Mouse (Mus musculus): ENCODE data around the gene Ica1l. TPM values are rescaled to one million over a fixed set of nuclear protein-coding genes. Genes with fewer than 3 reads are reported as not detected.

The Ica1l gene
- polyA plus RNA-seq, 1 experiment from 2014 or later = 0.90 TPM

DNA sequence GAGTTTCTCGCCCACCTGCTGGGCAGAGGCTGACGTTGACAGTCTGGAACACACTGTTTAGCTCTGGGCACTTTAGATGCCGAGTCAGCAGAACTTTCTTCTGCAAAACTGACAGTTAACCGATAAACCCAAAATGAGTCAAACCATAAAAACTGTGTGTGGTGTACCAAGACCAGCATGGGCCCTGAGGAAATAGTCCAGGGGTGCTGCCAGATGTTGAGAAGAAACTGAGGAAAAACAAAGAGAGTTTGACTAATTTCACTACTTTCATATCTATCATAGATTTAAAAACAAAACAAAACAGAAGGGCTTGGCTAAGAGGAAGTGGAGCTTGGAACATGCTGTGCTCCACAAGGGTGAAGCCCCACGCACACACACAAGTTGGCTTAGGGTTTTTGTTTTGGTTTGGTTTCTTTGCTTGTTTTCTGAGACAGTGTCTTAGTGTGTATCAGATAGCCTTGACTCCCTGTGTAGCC is 26.8 kb downstream of the Ica1l start:
- Histone ChIP-seq H3K9ac (ENCODE audit: low read length) (no peak overlapping the region), H3K4me1 (replicated peaks; ENCODE audit: control insufficient read depth, insufficient read depth) (no peaks in the 10 kb centered on the region), H3K27ac (replicated peaks) (no peak overlapping the region), H3K4me3 (ENCODE audit: low read depth, low read length) (no peak overlapping the region), H3K36me3 (ENCODE audit: control insufficient read depth, insufficient read depth, low read length) (no peaks in the 10 kb centered on the region), H3K27me3 (ENCODE audit: control insufficient read depth, insufficient read depth, low read length) (no peaks in the 10 kb centered on the region), H3K9me3 (ENCODE audit: control insufficient read depth, low read length) (no peaks in the 10 kb centered on the region), H3K4me2 (replicated peaks; ENCODE audit: low read depth) (no peak overlapping the region)
- no peak for TF ChIP-seq EP300 (optimal IDR thresholded peaks at IDR 0.05)
- no peak for TF ChIP-seq CTCF (IDR thresholded peaks at IDR 0.05; ENCODE audit: low read depth)
- WGBS = 68% methylated on average over 5 of the region's 5 CpGs
- ATAC-seq (ENCODE audit: low FRiP score, low TSS enrichment) = no peak
- DNase-seq (ENCODE audit: low spot score) = no peak

DNA sequence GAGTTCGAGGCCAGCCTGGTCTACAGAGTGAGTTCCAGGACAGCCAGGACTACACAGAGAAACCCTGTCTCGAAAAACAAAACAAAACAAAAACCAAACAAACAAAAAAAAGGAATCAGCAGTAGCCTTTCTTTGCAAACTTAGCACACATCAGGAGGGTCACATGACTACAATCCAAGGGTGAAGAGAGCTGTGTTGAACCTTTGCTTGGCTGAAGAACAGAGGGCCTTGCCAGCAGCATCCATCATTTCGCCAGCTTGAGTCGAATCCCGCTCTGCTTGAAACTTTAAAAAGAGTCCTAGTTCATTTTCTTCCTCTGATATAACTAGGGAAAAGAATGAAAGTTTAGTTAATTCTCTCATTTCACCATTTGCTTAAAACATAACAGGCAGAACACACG is 27.5 kb downstream of the Ica1l start:
- Histone ChIP-seq H3K4me3 (ENCODE audit: low read depth, low read length) (no peak overlapping the region), H3K27me3 (ENCODE audit: control insufficient read depth, insufficient read depth, low read length) (no peaks in the 10 kb centered on the region), H3K27ac (replicated peaks) (no peak overlapping the region), H3K4me1 (replicated peaks; ENCODE audit: control insufficient read depth, insufficient read depth) (no peaks in the 10 kb centered on the region), H3K4me2 (replicated peaks; ENCODE audit: low read depth) (no peak overlapping the region), H3K9me3 (ENCODE audit: control insufficient read depth, low read length) (no peaks in the 10 kb centered on the region), H3K9ac (ENCODE audit: low read length) (no peak overlapping the region), H3K36me3 (ENCODE audit: control insufficient read depth, insufficient read depth, low read length) (no peaks in the 10 kb centered on the region)
- TF ChIP-seq EP300 (optimal IDR thresholded peaks at IDR 0.05) = no peak
- no peak for TF ChIP-seq CTCF (IDR thresholded peaks at IDR 0.05; ENCODE audit: low read depth)
- ATAC-seq (ENCODE audit: low FRiP score, low TSS enrichment) (no peak), DNase-seq (ENCODE audit: low spot score) (no peak)
- 76% methylated on average over 6 of the region's 6 CpGs for WGBS

DNA sequence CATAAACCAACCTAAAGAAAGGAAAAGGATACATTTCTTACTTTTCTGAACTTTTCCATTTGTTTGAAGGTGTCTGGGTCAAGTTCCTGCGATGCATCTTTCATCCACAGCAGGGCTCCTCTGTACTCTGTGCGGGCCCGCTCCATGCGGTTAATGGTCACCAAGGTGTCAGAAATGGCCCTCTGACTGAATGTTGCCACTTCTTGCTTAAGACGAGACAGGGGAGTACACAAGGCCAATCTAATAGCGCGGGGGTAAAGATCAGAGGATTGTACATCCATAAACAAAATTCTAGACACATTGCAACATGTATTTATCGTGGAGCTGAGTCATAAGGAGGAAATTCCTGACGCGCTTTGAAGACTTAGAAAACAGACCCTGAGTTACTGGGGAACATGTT is 29.2 kb downstream of the Ica1l start:
- Histone ChIP-seq H3K36me3 (ENCODE audit: control insufficient read depth, insufficient read depth, low read length) (no peaks in the 10 kb centered on the region), H3K9me3 (ENCODE audit: control insufficient read depth, low read length) (no peaks in the 10 kb centered on the region), H3K27me3 (ENCODE audit: control insufficient read depth, insufficient read depth, low read length) (no peaks in the 10 kb centered on the region), H3K9ac (ENCODE audit: low read length) (no peak overlapping the region), H3K4me2 (replicated peaks; ENCODE audit: low read depth) (no peak overlapping the region), H3K4me1 (replicated peaks; ENCODE audit: control insufficient read depth, insufficient read depth) (no peaks in the 10 kb centered on the region), H3K27ac (replicated peaks) (no peak overlapping the region), H3K4me3 (ENCODE audit: low read depth, low read length) (no peak overlapping the region)
- TF ChIP-seq EP300 (optimal IDR thresholded peaks at IDR 0.05) = no peak
- no peak for TF ChIP-seq CTCF (IDR thresholded peaks at IDR 0.05; ENCODE audit: low read depth)
- no peak for DNase-seq (ENCODE audit: low spot score)
- 84% methylated on average over 10 of the region's 10 CpGs for WGBS
- ATAC-seq (ENCODE audit: low FRiP score, low TSS enrichment) = no peak

DNA sequence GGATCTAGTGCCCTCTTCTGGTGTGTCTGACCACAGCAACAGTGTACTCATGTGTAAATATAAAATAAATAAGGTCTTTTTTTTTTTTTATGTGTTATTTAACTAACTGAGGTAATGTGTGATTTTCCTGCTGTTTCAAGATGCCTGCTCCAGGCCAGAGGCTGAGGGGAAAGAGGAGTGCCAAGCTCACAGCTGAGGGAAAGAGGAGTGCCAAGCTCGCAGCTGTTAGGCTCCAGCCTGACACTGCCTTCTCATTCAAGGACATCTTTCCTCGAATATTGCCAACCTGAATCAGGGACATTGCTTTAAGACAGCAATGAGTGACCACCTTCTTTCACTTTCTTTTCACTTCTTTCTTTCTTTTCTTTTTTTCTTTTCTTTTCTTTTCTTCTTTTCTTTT is 34.2 kb downstream of the Ica1l start:
- Histone ChIP-seq H3K27me3 (ENCODE audit: control insufficient read depth, insufficient read depth, low read length) (no peaks in the 10 kb centered on the region), H3K9me3 (ENCODE audit: control insufficient read depth, low read length) (no peaks in the 10 kb centered on the region), H3K4me2 (replicated peaks; ENCODE audit: low read depth) (no peak overlapping the region), H3K36me3 (ENCODE audit: control insufficient read depth, insufficient read depth, low read length) (no peaks in the 10 kb centered on the region), H3K4me3 (ENCODE audit: low read depth, low read length) (no peak overlapping the region), H3K9ac (ENCODE audit: low read length) (no peak overlapping the region), H3K4me1 (replicated peaks; ENCODE audit: control insufficient read depth, insufficient read depth) (no peaks in the 10 kb centered on the region), H3K27ac (replicated peaks) (no peak overlapping the region)
- ATAC-seq (ENCODE audit: low FRiP score, low TSS enrichment) (no peak), DNase-seq (ENCODE audit: low spot score) (no peak)
- WGBS = 80% methylated on average over 2 of the region's 2 CpGs
- TF ChIP-seq EP300 (optimal IDR thresholded peaks at IDR 0.05) (no peak), CTCF (IDR thresholded peaks at IDR 0.05; ENCODE audit: low read depth) (no peak)

DNA sequence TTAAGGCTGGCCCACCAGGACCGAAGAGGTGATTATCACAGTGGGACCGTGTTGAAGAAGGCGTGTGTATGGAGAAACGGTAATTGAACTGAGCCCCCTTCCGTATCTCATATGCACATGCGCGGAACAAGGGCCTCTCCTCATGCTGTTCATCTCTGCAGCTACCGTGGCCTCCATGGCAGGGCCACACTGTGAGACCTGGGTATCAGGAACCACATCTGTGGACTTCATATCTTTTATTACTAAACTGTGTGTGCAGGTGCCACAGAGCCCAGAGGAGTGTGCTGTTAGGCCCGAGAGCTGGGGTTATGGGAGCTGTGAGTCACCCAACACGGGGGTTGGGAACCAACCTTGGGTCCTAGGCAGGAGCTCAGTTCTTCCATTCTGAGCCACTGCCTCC is 35.6 kb downstream of the Ica1l start:
- H3K9ac ChIP-seq (ENCODE audit: low read length) = no peak overlapping the region
- no peak overlapping the region for H3K27ac ChIP-seq (replicated peaks)
- no peak for DNase-seq (ENCODE audit: low spot score)
- H3K9me3 ChIP-seq (ENCODE audit: control insufficient read depth, low read length) = no peaks in the 10 kb centered on the region
- no peak for TF ChIP-seq CTCF (IDR thresholded peaks at IDR 0.05; ENCODE audit: low read depth)
- TF ChIP-seq EP300 (optimal IDR thresholded peaks at IDR 0.05) = no peak
- no peak overlapping the region for H3K4me3 ChIP-seq (ENCODE audit: low read depth, low read length)
- 88% methylated on average over 10 of the region's 10 CpGs for WGBS
- H3K27me3 ChIP-seq (ENCODE audit: control insufficient read depth, insufficient read depth, low read length) = no peaks in the 10 kb centered on the region
- no peak for ATAC-seq (ENCODE audit: low FRiP score, low TSS enrichment)
- no peaks in the 10 kb centered on the region for H3K4me1 ChIP-seq (replicated peaks; ENCODE audit: control insufficient read depth, insufficient read depth)
- no peak overlapping the region for H3K4me2 ChIP-seq (replicated peaks; ENCODE audit: low read depth)
- H3K36me3 ChIP-seq (ENCODE audit: control insufficient read depth, insufficient read depth, low read length) = no peaks in the 10 kb centered on the region

DNA sequence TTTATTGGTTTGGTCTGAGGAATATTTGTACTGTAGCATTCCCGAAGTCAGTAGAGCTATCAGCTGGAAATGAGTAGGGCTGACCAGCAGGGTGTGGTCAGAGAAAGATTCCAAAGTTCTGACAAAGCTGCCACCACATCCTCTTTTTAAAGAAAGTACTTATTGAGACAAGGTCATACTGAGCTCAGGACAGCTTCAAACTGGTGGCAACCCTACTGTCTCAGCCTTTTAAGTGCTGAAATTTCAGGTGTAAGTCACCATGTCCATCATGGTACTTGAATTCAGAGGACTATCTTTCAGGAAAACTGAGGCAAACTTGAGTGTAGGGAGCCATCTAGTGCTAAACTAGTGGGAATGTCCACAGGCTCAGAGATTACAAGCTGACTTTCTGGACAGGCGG is 42.7 kb downstream of the Ica1l start:
- DNase-seq (ENCODE audit: low spot score) = no peak
- TF ChIP-seq EP300 (optimal IDR thresholded peaks at IDR 0.05) (no peak), CTCF (IDR thresholded peaks at IDR 0.05; ENCODE audit: low read depth) (peak; percentile 70)

More for the DNA sequence above, 42.7 kb downstream of the Ica1l start:
- H3K9ac ChIP-seq (ENCODE audit: low read length) = no peak overlapping the region
- no peak overlapping the region for H3K27ac ChIP-seq (replicated peaks)
- H3K4me3 ChIP-seq (ENCODE audit: low read depth, low read length) = no peak overlapping the region
- H3K36me3 ChIP-seq (ENCODE audit: control insufficient read depth, insufficient read depth, low read length) = no peaks in the 10 kb centered on the region
- no peak overlapping the region for H3K4me2 ChIP-seq (replicated peaks; ENCODE audit: low read depth)
- WGBS = 37% methylated on average over 2 of the region's 2 CpGs
- H3K27me3 ChIP-seq (ENCODE audit: control insufficient read depth, insufficient read depth, low read length) = no peaks in the 10 kb centered on the region
- H3K9me3 ChIP-seq (ENCODE audit: control insufficient read depth, low read length) = no peaks in the 10 kb centered on the region
- ATAC-seq (ENCODE audit: low FRiP score, low TSS enrichment) = no peak
- no peaks in the 10 kb centered on the region for H3K4me1 ChIP-seq (replicated peaks; ENCODE audit: control insufficient read depth, insufficient read depth)
